21 mouse cellular contexts compared by ENCODE assay signal in genomic region chr11:19861596-19861995, GRCm38 (mm10).
"Had no signal": no experiment of that assay in that cellular context is flagged by ENCODE, and none has a peak within 500 bp of the region (broad histone marks: within the 10 kb centered on the region; RNA-seq: fewer than 3 reads in every experiment).

No protein-coding gene starts in this region.

- H3K27ac ChIP-seq: intestine, embryonic 15.5 days; kidney, postnatal 0 days; layer of hippocampus, adult 2 months; liver, embryonic 13.5 days; macrophage; midbrain, embryonic 12.5 days; midbrain, embryonic 15.5 days; neural tube, embryonic 12.5 days; neural tube, embryonic 15.5 days had no signal

- H3K4me1 ChIP-seq: intestine, embryonic 15.5 days; liver, embryonic 13.5 days; midbrain, embryonic 12.5 days; midbrain, embryonic 15.5 days; neural tube, embryonic 12.5 days; neural tube, embryonic 15.5 days had no signal

- H3K4me3 ChIP-seq: intestine, embryonic 15.5 days; layer of hippocampus, adult 2 months; liver, embryonic 13.5 days; midbrain, embryonic 12.5 days; midbrain, embryonic 15.5 days; neural tube, embryonic 12.5 days; neural tube, embryonic 15.5 days had no signal

- DNase-seq: kidney, adult 11 months; kidney, adult 9 months; kidney, postnatal 25 days; layer of hippocampus, adult 9-11 months; liver, embryonic 13.5 days; lung, embryonic 14.5 days; right cerebral cortex, adult 18-20 months; right cerebral cortex, postnatal 14 days; right cerebral cortex, postnatal 4 days; thymus, adult 2 months; thymus, postnatal 14 days; thymus, postnatal 4 days had no signal

- H3K9ac ChIP-seq: intestine, embryonic 15.5 days; liver, embryonic 13.5 days; lung, embryonic 14.5 days; midbrain, embryonic 12.5 days; midbrain, embryonic 15.5 days; neural tube, embryonic 12.5 days; neural tube, embryonic 15.5 days had no signal

- H3K4me2 ChIP-seq: intestine, embryonic 15.5 days; liver, embryonic 13.5 days; lung, embryonic 14.5 days; midbrain, embryonic 12.5 days; midbrain, embryonic 15.5 days; neural tube, embryonic 12.5 days; neural tube, embryonic 15.5 days had no signal

- H3K9me3 ChIP-seq: intestine, embryonic 15.5 days; liver, embryonic 13.5 days; midbrain, embryonic 12.5 days; midbrain, embryonic 15.5 days; neural tube, embryonic 12.5 days; neural tube, embryonic 15.5 days had no signal

- ATAC-seq: intestine, embryonic 15.5 days; lung, postnatal 0 days; midbrain, embryonic 15.5 days had no signal

- H3K27me3 ChIP-seq: intestine, embryonic 15.5 days; liver, embryonic 13.5 days; midbrain, embryonic 12.5 days; midbrain, embryonic 15.5 days; neural tube, embryonic 12.5 days; neural tube, embryonic 15.5 days had no signal

- H3K36me3 ChIP-seq: intestine, embryonic 15.5 days; liver, embryonic 13.5 days; midbrain, embryonic 12.5 days; midbrain, embryonic 15.5 days; neural tube, embryonic 12.5 days; neural tube, embryonic 15.5 days had no signal
